Mouse (Mus musculus) adrenal gland, postnatal 14 days (tissue): Measurements from ENCODE around the gene Gak. TPM values are rescaled to one million over a fixed set of nuclear protein-coding genes. Genes with fewer than 3 reads are reported as not detected.

Experiments
- total RNA-seq: library from RNA; stranded (reverse); gene quantifications from 2 replicates; pipeline ENCODE4 v1.2.3, GENCODE M21; 2021

Gene Gak
- total RNA-seq, 1 experiment from 2014 or later = 73.1 TPM

Other genes with a start within 250 kb of the Gak start
- gene Pde6b, start 241.4 kb downstream of the Gak start, total RNA-seq = not detected in 2 replicates
- 964 and 993 TPM in 2 replicates for gene Atp5k, start 195.3 kb downstream of the Gak start, total RNA-seq
- 0.89 and 1.4 TPM in 2 replicates for gene Mfsd7a, start 180.9 kb downstream of the Gak start, total RNA-seq
- 41.7 and 42.5 TPM in 2 replicates for gene Pcgf3, start 168.5 kb downstream of the Gak start, total RNA-seq
- gene Cplx1, start 79.7 kb downstream of the Gak start, total RNA-seq = 3.9 and 8.3 TPM in 2 replicates
- gene Tmem175, start within 50 bp of the Gak start, total RNA-seq = 19.5 and 22.3 TPM in 2 replicates
- gene Idua, start 30.6 kb upstream of the Gak start, total RNA-seq = 12.6 and 13.7 TPM in 2 replicates
- 15.2 and 24.1 TPM in 2 replicates for gene Dgkq, start 39.9 kb upstream of the Gak start, total RNA-seq
- 0.98 and 16.7 TPM in 2 replicates for gene Slc26a1, start 45.8 kb upstream of the Gak start, total RNA-seq
- 39.0 and 44.7 TPM in 2 replicates for gene Fgfrl1, start 62.6 kb upstream of the Gak start, total RNA-seq
- gene Rnf212, start 145.2 kb upstream of the Gak start, total RNA-seq = 0.56 TPM in 1 of 2 replicates, not detected in the other
- not detected in 2 replicates for gene Tmed11, start 165.6 kb upstream of the Gak start, total RNA-seq
- gene Vmn2r8, start 179.1 kb upstream of the Gak start, total RNA-seq = not detected in 2 replicates
- gene Vmn2r9, start 222.8 kb upstream of the Gak start, total RNA-seq = not detected in 2 replicates